ENCODE assay signal across 8 mouse cellular contexts in genomic region chr7:142967884-142968808, GRCm38 (mm10). TPM values are rescaled to one million over a fixed set of nuclear protein-coding genes. Genes with fewer than 3 reads are reported as not detected.
A peak's percentile ranks its signal among the peaks of the same experiment; 100 is the strongest.
DNase-seq lines count a peak whose midpoint lies in the region; ATAC-seq lines count a peak whose summit lies in the region.

No protein-coding gene starts in this region.

- DNase-seq in cerebellum, postnatal 14 days, result peak; percentile 51 to 61
- DNase-seq in cerebellum, adult 11-12 months, result no peak
- no peak for DNase-seq in heart, embryonic 10.5 days (ENCODE audit: low spot score)
- DNase-seq in kidney, postnatal 14 days, result peak; percentile 46
- peak; percentile 4 for DNase-seq in liver, embryonic 13.5 days
- peak; percentile 75 for DNase-seq in neural tube, embryonic 10.5 days (ENCODE audit: extremely low spot score, low spot score)
- peak; percentile 59 for DNase-seq in testis, postnatal 10 days (ENCODE audit: low spot score)

- H3K4me3 ChIP-seq in heart, embryonic 10.5 days, result peak overlapping the region; percentile 63
- peak overlapping the region; percentile 45 for H3K4me3 ChIP-seq in liver, embryonic 13.5 days (replicated peaks)

- H3K9ac ChIP-seq in liver, embryonic 13.5 days, result peak overlapping the region; percentile 9; the same call in 1 of the 2 replicates

- H3K4me2 ChIP-seq in liver, embryonic 13.5 days, result peak overlapping the region; percentile 68

- H3K27ac ChIP-seq in heart, embryonic 10.5 days, result peak overlapping the region; percentile 64
- H3K27ac ChIP-seq in liver, embryonic 13.5 days, result peak overlapping the region; percentile 43; the same call in 1 of the 2 replicates

- WGBS in heart, embryonic 10.5 days, result under 1% methylated on average over 90 of the region's 90 CpGs
- under 1% methylated on average over 90 of the region's 90 CpGs for WGBS in liver, embryonic 13.5 days (ENCODE audit: insufficient replicate concordance)

- peak; percentile 39; the same call in 1 of the 2 replicates for ATAC-seq in common myeloid progenitor, adult 5-6 weeks (replicated peaks; ENCODE audit: low read depth, poor library complexity, severe bottlenecking)
- ATAC-seq in liver, embryonic 13.5 days (ENCODE audit: low read depth), result peak; percentile 32; the same call in 1 of the 2 replicates

- no peaks in the 10 kb centered on the region for H3K9me3 ChIP-seq in heart, embryonic 10.5 days
- no peaks in the 10 kb centered on the region for H3K9me3 ChIP-seq in liver, embryonic 13.5 days (replicated peaks)

- no peaks in the 10 kb centered on the region for H3K36me3 ChIP-seq in heart, embryonic 10.5 days
- H3K36me3 ChIP-seq in liver, embryonic 13.5 days, result no peaks in the 10 kb centered on the region

- H3K4me1 ChIP-seq in heart, embryonic 10.5 days, result peaks cover 24% of the 10 kb centered on the region
- peaks cover 25% of the 10 kb centered on the region for H3K4me1 ChIP-seq in liver, embryonic 13.5 days (replicated peaks)

- peaks cover 91% of the 10 kb centered on the region for H3K27me3 ChIP-seq in heart, embryonic 10.5 days (ENCODE audit: insufficient read depth, poor library complexity, severe bottlenecking)
- H3K27me3 ChIP-seq in liver, embryonic 13.5 days, result peaks cover 87% of the 10 kb centered on the region

RNA-seq across cellular contexts. Expression of gene Ascl2, which starts 0.9 kb away (rescaled TPM):
- total RNA-seq in common myeloid progenitor, adult 5-6 weeks (2017), result 0.27 TPM in 1 of 2 replicates, not detected in the other
- 1.1 and 1.2 TPM in 2 replicates for polyA plus RNA-seq in heart, embryonic 10.5 days (2016; fragmentation: Nextera tagmentation; extraction: Ambion mirVana)
- polyA plus RNA-seq in liver, embryonic 13.5 days (2015; fragmentation: Nextera tagmentation; extraction: Ambion mirVana), result 0.83 and 0.85 TPM in 2 replicates

RNA-seq across cellular contexts. Expression of gene Tspan32, which starts 36.7 kb away (rescaled TPM):
- 115 and 119 TPM in 2 replicates for total RNA-seq in common myeloid progenitor, adult 5-6 weeks (2017)
- polyA plus RNA-seq in heart, embryonic 10.5 days (2016; fragmentation: Nextera tagmentation; extraction: Ambion mirVana), result 19.3 and 21.1 TPM in 2 replicates
- polyA plus RNA-seq in liver, embryonic 13.5 days (2015; fragmentation: Nextera tagmentation; extraction: Ambion mirVana), result 89.4 and 99.6 TPM in 2 replicates

RNA-seq across cellular contexts. Expression of gene Th, which starts 37.2 kb away (rescaled TPM):
- not detected in 2 replicates for total RNA-seq in common myeloid progenitor, adult 5-6 weeks (2017)
- 2.2 and 2.4 TPM in 2 replicates for polyA plus RNA-seq in heart, embryonic 10.5 days (2016; fragmentation: Nextera tagmentation; extraction: Ambion mirVana)
- polyA plus RNA-seq in liver, embryonic 13.5 days (2015; fragmentation: Nextera tagmentation; extraction: Ambion mirVana), result not detected in 2 replicates

Comparison
In these comparisons a context has a peak if more than half of its experiments do, and no peak if none do; other contexts are left out.
1. DNase-seq: peak in cerebellum, postnatal 14 days (2 of 2), kidney, postnatal 14 days (single experiment), liver, embryonic 13.5 days (single experiment), neural tube, embryonic 10.5 days (single experiment) and testis, postnatal 10 days (single experiment); none in cerebellum, adult 11-12 months (single experiment) and heart, embryonic 10.5 days (single experiment).